Mouse (Mus musculus): ENCODE data around the gene Plekha5.
A peak's percentile ranks its signal among the peaks of the same experiment; 100 is the strongest.
"Not testable (repeated sequence)": the region's sequence is repeated elsewhere in the genome, so short reads cannot be mapped to it uniquely, and the experiment has no call there.

Plekha5 gene

DNA sequence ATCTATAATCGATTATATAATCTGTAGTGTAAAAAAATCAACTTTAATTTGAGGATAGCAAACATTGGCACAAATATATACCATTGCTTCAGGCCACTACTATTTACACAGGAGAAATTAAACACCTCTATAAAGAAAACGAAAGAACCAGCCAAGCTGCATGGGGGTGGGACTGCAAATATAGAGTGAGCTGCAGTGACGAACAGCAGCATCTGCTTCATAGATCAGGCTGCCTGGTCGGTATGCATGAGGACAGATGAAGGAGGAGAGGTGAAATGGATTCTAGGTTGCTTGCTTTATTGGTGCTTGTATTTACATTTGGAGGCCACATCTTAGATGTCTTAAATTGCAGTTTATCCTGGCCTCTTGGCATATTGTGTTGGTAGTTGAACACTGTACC, 66.4 kb downstream of the Plekha5 start:
- no peak for DNase-seq (ENCODE audit: low spot score)

- no peak for DNase-seq (ENCODE audit: low spot score)
These were observed 67.2 kb downstream of the Plekha5 start for GRCm38 (mm10) chr6:140490921-140491537.

GRCm38 (mm10) chr6:140492043-140492442, 68.2 kb downstream of the Plekha5 start:
- no peak for DNase-seq (ENCODE audit: low spot score)

DNA sequence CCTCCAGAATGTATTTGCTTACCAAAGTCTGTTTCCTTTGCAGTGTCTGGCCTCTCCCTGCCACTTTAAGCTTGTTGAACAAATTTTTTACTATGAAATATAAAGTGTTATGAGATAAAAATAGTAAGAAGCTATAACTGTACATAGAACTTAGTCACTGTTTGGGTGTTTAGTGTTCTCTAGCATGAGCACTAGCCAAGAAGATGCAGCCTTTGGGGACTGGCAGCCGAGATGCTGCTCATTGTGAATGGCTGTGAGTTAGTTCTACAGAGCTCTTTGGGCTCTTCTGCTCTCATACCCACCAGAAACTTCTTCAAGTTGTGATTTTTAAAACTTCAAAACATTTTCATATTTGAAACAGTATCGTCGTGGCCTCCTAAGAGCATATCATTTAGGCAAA, 74.2 kb downstream of the Plekha5 start:
- DNase-seq (ENCODE audit: low spot score) = no peak

DNA sequence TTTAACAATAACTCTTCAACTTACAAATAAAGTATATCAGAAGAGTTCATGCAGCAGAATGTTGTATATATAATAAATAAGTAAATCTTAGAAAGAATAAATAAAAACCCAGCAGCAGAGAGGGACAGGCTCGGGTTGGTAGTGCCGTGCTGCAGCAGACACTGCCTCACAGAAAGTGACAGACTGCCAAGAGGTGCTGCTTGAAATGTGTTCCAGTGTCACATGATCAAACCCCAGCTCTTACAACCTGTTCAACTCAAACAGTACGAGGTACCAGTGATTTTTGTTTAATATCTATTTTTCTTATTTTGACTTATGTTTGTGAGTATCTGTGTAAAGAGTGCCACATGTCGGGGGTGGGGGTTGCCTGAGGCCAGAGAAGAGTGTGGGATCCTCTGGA, 75.1 kb downstream of the Plekha5 start:
- no peak for DNase-seq (ENCODE audit: low spot score)

- not testable (repeated sequence) for DNase-seq (ENCODE audit: low spot score)
These were observed 77.0 kb downstream of the Plekha5 start for GRCm38 (mm10) chr6:140500829-140501228.

DNA sequence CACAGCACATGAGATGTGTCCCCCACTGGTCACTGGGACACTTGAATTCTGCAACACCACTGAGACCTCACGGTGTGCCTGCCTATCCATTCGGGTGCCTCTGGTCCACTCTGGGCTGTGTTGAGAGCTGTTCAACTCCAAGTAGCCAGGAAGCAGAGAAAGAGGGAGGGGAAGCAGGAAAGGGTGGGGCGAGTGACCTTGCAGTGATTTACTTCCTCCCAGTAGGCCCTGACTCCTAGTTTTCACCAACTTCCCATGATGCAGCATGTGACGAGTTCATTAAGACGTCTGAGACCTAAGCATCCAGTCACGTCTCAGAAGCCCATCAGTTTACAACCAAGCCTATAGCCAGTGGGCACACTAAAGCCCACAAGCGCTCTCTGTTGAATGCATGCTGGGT, 78.0 kb downstream of the Plekha5 start:
- DNase-seq (ENCODE audit: low spot score) = no peak

DNA sequence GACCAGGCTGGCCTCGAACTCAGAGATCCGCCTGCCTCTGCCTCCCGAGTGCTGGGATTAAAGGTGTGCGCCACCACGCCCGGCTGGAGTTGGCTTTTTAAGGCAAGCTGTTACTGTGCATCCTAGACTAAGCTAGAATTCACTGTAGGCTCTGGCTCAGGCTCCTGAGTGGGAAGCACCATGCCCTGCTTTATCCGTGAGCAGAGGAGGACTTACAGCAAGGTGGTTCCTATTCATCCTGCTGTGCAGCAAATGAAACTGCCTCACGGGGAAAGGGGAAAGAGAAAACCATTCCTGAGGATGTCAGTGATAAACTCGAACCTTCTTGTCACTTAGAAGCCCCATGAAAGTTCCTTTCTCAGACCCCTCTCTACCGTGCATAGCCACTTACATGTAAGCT, 80.9 kb downstream of the Plekha5 start:
- DNase-seq (ENCODE audit: low spot score) = no peak

GRCm38 (mm10) chr6:140507605-140508004, 83.8 kb downstream of the Plekha5 start:
- no peak for DNase-seq (ENCODE audit: low spot score)

DNA sequence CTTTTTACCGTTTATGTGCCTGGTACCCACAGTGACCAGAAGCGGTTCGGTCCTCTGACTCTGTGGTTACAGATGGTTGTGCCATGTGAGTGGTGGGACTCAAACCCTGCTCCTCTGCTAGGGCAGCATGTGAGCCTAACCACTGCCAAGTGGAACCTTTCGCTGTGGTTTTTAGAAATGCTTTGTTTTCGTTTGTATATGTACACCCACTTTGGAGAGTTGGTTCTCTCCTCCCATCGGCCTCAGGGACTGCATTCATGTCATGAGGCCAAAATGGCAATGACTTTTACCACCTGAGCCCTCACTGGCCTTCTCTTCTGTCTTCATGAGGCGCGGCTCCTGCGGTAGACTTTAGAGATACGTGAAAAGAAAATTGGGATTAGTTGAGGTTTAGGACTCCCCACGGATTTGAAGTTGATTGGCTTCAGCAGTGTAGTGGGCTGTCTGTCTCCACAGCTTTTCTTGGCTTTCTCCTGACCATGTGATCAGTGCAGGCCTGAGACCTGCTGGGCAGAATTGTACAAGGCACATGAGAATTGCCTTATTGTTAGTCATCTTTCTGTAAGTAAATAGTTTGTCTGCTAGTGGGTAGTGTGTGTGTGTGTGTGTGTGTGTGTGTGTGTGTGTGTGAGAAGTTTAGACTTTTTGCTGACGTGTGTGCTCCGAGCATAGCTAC, 84.8 kb downstream of the Plekha5 start:
- no peak for DNase-seq (ENCODE audit: low spot score)

DNA sequence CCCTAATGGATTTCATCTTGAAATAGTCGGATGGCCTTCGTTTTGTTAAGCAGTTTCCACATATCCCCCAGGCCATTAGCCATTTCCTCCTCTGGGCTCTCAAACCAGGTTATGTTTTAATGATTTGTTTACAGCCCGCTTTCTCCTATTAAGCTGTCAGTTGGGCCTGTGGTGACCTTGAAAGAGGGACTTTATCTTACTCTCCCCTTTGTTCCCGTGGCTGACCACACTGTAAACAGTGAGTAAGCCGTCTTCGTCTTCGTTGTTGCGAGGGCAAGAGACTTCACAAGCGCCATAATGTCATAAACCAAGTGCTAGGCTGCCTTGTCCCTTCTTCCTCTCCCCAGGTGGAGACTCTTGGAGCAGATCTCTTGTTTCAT, 85.3 kb downstream of the Plekha5 start:
- no peak for DNase-seq (ENCODE audit: low spot score)

DNA sequence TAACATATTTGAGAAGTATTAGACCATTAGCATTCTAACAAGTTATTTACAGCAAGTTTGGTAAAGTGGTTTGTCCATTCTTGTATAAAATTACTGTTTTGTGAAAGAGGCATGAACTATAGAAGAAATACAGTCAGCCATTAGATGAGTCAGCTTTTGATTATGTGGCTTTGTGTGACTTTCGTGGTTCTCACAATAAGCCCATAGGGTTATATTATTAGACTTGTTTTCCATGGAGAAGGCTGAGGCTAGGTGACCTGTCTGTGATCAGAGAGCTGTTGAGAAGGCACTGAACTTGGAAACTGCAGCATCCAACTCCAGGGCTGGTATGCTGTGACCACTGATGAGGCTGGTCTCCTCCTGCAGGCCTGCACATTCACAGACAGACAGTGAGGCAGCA, 88.2 kb downstream of the Plekha5 start:
- DNase-seq (ENCODE audit: low spot score) = no peak

- DNase-seq (ENCODE audit: low spot score) = no peak
These were observed 88.6 kb downstream of the Plekha5 start for GRCm38 (mm10) chr6:140512427-140512826.

DNA sequence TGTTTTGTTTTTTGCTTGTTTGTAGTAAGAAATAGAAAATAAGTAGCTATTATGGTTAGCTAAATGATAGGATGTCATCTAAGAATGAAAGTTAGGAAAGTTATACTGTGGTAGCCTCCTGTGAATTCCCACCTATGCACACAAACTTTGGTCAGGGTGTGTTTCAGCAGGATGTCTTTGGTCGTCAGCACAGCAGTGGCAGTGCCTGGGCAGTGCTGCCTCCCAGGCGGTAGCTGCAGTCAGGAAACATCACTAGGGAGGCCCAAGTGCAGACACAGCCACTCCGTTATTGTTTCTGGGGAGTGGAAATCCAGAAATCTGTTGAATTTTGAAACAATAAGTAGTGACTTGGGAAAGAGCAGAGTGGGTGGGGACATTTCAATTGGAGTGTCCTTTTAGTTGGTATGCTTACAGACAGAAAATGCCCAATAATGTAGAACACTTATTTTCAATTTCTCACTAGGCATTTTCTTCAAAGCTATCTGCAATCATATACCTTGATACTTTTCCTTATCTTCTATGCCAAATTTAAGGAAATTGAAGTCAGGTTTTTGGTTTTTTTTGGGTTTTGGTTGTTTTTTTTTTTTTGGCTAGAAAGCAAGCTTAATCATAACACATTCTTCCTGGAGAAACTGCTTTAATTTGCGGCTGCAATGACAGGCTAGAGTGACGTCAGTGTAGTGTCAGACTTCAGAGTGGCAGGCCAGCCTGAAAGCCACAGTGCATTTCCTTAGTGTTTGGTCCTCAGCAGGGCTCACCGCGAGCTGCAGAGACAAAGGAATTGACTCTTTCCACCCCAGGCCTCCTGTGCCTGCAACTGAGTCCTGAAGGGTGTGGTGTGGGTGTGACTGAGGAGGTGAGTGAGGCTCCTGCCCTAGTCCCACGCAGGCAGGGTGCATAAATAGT, 90.6 kb downstream of the Plekha5 start:
- peak; percentile 90 for DNase-seq (ENCODE audit: low spot score)

DNA sequence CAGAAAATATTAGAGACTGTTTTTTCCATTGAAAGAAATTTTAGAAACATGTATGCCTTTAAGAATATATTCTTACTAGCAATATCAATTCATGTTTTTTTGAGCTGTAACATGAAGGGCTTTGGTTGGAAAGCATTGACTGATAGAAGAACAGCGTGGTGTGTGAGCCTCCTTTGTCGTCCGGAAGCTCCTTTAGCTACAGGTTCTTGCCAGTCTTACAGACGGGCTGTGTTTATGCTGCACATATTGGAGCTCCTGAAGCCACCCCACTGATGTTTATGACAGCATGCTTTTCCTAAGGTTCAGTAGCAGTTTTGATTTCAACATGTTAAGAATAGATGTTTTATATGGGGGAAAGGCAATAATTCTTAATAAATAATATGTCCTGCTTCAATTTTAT, 91.7 kb downstream of the Plekha5 start:
- no peak for DNase-seq (ENCODE audit: low spot score)

DNA sequence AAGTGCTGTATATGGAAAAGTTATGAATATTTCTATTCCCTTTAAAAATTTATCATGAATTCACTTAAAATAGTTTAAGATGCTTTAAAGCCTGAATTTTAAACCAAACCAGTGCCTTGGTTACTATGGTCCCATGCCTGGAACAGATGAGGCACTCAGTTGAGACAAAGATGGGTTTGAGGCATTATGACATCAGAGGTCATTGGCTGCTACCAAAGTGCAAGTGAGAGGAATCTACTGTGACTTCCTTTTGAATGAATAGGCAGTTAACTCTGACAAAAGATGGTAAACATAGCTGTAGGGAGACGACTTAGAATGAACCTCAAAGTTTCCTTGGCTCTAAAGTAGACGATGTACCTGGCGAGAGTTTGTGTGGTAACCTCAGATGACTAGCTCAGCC, 92.3 kb downstream of the Plekha5 start:
- DNase-seq (ENCODE audit: low spot score) = no peak

GRCm38 (mm10) chr6:140517188-140517587, 93.3 kb downstream of the Plekha5 start:
- peak; percentile 56 for DNase-seq (ENCODE audit: low spot score)

GRCm38 (mm10) chr6:140519019-140519418, 95.2 kb downstream of the Plekha5 start:
- no peak for DNase-seq (ENCODE audit: low spot score)

DNA sequence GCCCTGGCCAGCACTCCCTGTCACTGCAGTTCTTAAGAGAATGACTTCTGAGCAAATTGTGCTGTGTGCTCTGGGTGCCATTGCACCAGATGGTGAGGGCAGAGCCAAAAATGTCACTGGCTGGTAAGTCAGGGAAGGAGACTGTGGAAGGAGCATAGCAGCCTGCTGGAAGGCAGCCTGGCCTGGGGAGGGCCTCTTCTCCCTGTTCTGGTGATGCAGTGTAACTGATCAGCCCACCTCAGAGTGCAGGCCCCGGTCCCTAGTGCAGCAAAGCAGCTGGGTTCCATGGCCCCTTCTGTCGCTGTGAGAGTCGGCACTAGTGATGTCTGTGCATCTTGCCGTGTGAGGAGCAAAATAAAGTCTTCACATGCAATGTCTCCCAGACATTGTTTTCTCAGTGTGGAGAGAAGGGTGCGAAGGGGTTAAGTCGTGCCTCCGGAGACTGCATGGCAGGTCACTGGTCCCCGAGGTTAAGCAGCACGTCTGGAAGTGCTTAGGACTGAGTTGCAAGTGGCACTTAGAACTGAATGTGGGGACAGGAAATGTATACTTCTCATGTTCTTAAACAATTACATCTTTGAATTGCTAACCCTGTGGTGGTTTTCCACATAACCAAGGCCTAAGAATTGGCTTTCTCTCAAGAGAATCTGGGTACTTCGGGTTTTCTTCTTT, 95.8 kb downstream of the Plekha5 start:
- DNase-seq (ENCODE audit: low spot score) = no peak

DNA sequence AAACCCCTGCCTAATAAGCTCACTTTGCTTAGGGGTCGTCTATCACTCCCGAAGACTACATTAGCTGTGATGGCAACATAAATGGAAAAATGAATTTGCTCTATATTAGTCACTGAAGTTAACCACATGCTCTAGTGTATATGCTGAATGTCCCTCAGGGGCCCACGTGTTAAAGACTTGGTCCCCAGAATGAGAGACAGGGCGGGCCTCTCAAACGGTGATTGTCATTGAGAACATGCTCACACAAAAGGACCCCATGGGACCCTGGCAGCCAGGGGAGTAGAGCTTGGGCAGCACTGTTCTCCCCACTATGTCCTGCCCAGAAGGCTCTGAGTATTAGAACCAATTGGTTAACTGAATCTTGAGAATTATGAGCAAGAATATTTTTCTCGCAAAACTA, 97.1 kb downstream of the Plekha5 start:
- DNase-seq (ENCODE audit: low spot score) = no peak

GRCm38 (mm10) chr6:140521832-140522231, 98.0 kb downstream of the Plekha5 start:
- DNase-seq (ENCODE audit: low spot score) = no peak

GRCm38 (mm10) chr6:140523600-140523999, 99.7 kb downstream of the Plekha5 start:
- DNase-seq (ENCODE audit: low spot score) = no peak

DNA sequence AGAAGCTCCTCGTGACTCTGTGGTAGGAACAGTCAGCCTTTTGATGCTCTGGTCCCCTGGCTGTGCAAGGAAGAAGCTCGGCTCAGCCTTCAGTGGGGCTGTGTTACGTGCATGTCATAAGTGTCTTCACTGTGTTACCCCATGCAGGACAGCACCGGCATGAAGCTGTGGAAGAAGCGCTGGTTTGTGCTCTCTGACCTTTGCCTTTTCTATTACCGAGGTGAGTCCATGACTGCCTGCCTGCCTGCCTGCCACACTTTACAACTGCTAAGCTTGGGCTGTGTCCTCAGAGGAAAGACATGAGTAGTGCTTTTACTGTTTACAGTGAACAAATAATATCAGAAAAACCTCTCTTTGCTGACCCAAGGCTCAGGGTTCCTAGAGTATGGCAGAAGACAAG, 104.6 kb downstream of the Plekha5 start:
- DNase-seq (ENCODE audit: low spot score) = no peak

Data from T-cell, adult 2 months (primary cell).